Mouse (Mus musculus): ENCODE measurements around the gene Ahsa2.

DNA sequence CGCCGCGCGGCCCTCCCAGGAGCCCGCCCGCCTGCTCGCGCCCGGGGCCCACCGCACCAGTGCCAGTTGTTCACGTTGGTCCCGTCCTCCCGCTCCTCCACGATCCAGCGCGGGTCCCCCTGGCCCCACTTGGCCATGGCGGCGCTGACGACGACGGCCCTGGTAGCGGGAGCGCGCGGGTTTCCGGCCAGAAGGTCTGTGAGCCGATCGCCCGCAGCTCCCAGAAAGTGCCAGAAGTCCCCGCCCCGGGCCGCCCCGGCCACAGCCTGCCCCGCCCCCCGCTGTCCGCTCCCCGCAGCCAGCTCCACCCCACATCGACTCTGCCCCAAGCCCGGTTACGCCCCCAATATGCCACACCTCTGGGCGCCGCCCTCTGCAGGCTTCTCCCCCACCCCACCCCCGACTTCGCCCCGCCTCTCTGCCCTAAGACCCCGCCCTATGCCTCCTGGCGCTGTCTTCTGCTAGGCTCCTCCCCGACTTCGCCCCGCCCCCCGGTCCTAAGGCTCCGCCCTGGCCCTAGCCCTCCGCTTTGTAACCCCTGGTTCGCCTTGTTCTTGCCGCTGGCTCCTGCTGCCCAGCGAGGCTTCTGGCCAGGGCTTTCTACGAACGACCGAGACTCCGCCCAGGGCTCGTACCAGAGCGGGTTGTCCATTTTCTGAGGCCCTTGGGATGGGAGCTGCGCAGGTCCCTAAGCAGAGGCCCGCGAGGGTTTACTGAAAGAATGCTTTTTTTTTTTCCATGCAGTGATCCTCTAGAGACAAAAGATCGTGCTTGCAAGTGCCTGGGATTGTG, at the start of gene Ahsa2:
- TF ChIP-seq GATA1 (IDR thresholded peaks at IDR 0.05; ENCODE audit: low read length) = no peak
- TF ChIP-seq TAL1 (IDR thresholded peaks at IDR 0.05; ENCODE audit: low read length) = no peak
